Mouse (Mus musculus): ENCODE results near the gene Lpar3.

The Lpar3 gene

DNA sequence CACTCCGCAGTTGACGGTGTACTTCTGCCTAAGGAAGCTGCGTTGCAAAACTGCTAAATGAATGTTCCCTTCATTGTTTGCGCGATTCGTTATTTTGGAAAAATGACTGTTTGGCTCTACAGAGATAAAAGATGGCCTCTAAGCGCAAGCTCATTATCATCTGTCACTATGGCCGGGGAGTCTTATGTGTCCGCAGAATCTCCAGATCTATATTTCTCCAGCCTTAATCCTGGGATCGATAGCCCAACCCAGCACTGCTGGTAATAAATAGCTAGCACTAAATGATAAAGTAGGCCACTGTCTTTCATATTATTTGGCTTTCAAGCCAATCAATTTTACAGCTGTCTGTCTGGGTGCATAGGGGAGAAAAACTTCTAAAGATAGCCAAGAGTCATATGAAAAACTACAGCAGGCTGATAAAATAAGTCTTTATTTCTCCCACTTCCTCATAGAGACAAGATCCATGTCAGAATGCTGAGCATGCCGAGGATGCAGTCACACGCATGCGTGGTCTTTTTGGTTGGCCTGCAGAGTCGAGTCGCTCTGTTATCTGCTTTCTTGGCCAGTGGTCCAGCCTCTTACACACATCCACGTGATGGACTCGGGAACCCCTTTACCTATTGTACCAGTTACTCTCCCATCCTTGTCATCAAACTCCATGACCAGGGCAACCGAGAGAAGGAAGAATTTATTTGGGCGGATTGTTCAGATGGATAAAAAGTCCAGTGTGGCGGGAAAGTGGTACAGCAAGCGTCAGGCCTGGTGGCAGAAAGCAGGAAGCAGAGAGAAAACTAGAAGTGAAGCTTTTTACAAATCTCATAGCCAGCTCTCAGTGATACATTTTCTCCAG, 84.0 kb downstream of the Lpar3 start:
- no peak for DNase-seq (ENCODE audit: low read depth in 2 of 2, low spot score in 2 of 2)

DNA sequence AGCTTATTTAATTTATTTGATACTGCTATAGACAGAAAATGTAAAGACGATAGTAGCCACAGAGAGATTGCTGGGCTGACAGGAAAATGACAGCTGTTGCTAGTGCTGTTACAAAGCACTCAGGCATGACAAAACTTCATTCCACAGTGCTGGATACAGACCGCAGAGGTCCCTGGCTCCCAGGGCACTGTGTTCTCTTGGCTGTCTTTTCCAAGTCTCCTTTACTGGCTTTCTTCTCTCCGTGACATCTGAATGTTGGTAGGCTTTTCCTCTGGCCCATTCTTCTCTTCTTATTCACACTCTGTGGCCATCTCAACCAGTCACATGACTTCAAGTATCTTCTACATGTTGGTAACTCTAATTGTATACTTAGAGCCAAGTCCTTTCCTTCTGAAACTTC, 86.6 kb downstream of the Lpar3 start:
- no peak for DNase-seq (ENCODE audit: low read depth in 2 of 2, low spot score in 2 of 2)

- no peak for DNase-seq (ENCODE audit: low read depth in 2 of 2, low spot score in 2 of 2)
Observed at GRCm38 (mm10) chr3:146307886-146308285, 87.1 kb downstream of the Lpar3 start.

GRCm38 (mm10) chr3:146309586-146309985, 88.8 kb downstream of the Lpar3 start:
- DNase-seq (ENCODE audit: low read depth in 2 of 2, low spot score in 2 of 2), result no peak

DNA sequence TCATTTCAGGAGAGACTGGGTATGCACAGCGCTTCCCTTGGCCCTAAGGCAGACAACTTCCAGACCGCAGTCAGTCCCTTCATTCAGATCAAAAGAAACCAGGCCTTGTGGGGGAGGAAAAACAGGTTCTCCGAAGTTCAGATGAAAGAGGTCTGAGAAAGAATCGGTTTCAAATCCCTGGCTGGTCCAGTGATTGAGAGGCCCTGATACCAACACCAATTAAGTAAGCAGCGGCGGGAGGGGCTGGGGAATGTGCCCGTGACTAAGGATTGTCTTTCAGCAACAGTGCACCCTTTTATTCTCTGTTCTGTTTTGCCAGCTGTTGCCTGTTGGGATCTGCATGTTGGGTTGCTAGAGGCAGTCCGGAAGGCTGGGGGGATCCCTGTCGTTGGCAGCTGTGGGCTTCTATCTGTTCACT, 90.4 kb downstream of the Lpar3 start:
- no peak for DNase-seq (ENCODE audit: low read depth in 2 of 2, low spot score in 2 of 2)

DNA sequence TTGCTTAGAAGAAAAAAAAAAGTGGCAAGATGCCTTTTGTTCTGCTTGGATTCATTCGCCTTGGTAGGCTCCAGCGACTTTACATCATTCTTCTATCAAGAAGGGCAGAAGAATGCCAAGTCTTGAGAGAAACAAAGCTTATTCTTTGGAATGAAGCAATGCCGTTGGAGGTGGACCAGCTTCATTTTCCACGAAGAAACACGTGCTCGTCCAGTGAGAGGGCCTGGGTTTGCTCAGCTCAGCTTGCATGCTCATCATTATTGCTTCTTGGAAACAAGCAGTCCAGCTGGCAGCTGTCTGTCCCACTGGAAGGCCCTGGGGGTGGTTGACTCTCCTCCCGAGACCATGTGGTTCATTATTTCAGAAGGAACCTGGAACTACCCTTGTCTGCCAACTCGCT, 94.7 kb downstream of the Lpar3 start:
- no peak for DNase-seq (ENCODE audit: low read depth in 2 of 2, low spot score in 2 of 2)

DNA sequence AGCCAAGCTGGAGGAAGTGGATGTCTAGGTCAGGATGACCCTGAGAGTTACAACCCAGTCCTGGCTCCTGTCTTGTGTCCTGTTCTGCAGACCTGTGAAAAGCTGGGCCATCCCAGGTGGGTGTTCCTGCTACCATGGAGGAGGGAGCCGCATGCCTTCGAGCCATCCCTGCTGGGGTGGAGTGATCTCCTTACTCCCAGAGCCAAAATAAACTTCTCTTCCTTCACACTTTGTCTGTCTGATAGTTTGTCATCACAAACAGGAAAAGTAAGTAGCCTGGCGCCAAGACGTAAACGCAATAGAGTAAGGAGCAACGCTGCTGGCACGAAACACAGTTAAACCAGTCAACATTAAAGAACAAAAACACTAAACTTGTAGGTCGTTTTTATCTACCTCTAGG, 95.5 kb downstream of the Lpar3 start:
- no peak for DNase-seq (ENCODE audit: low read depth in 2 of 2, low spot score in 2 of 2)

- no peak for DNase-seq (ENCODE audit: low read depth in 2 of 2, low spot score in 2 of 2)
Observed at GRCm38 (mm10) chr3:146317366-146317765, 96.6 kb downstream of the Lpar3 start.

DNA sequence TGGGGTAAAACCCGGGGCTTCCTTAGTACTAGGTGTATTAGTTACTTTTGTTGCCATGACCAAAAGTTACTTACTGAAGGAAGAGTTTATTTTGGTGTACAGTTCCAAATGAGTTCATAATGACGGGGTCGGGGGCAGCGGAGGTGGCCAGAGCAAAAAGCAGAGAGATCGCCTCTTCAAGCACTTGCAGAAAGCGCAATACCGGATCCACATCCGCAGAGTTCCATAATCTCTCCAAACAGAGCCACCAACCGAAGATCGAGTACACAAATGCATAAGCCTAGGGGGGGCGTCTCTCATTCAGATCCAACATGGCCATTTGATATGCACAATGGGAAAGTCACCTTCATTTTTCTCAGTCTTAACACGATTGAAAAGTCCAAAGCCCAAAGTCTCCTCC, 97.1 kb downstream of the Lpar3 start:
- no peak for DNase-seq (ENCODE audit: low read depth in 2 of 2, low spot score in 2 of 2)

GRCm38 (mm10) chr3:146318520-146318938, 97.8 kb downstream of the Lpar3 start:
- DNase-seq (ENCODE audit: low read depth in 2 of 2, low spot score in 2 of 2), result no peak

DNA sequence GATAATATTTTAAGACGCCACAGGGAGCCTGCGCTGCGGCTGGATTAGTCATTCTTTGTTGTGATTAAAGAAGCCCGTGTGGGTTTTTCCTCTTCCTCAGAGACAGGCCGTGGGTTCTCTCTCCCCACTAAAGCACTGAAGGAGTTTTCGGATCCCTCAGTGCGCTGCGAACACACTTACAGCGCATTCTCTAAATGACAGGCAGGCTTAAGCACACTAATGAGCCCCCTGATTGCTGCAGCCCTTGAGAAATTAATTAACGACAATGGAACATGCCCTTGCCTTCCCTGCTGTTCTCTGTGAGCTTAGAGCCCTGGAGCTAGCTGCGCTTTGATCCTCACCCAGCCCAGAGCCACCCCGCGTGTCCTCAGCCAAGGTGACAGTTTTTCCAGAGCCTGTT, 98.2 kb downstream of the Lpar3 start:
- DNase-seq (ENCODE audit: low read depth in 2 of 2, low spot score in 2 of 2), result no peak

- DNase-seq (ENCODE audit: low read depth in 2 of 2, low spot score in 2 of 2), result no peak
Observed at GRCm38 (mm10) chr3:146319503-146319902, 98.7 kb downstream of the Lpar3 start.

DNA sequence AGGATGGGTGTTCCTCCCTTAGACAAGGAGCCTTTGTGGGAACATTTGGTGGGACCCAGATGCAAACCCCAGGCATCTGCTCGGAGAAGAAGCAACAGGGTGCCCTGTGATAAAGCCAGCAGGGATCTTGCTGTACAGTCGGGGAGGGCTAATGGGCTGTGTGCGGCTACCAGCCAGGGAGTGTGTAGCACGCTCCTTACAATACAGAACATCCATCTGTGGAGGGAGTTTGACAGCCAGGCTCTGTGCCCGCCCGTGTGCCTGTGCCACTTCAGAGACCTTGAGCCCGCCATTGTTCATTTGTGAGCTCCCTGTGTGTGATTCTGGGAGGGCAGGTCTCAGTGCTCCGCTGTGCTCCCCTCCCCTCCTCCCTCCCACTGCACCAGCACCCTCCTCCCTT, 104.2 kb downstream of the Lpar3 start:
- DNase-seq (ENCODE audit: low read depth in 2 of 2, low spot score in 2 of 2), result no peak

DNA sequence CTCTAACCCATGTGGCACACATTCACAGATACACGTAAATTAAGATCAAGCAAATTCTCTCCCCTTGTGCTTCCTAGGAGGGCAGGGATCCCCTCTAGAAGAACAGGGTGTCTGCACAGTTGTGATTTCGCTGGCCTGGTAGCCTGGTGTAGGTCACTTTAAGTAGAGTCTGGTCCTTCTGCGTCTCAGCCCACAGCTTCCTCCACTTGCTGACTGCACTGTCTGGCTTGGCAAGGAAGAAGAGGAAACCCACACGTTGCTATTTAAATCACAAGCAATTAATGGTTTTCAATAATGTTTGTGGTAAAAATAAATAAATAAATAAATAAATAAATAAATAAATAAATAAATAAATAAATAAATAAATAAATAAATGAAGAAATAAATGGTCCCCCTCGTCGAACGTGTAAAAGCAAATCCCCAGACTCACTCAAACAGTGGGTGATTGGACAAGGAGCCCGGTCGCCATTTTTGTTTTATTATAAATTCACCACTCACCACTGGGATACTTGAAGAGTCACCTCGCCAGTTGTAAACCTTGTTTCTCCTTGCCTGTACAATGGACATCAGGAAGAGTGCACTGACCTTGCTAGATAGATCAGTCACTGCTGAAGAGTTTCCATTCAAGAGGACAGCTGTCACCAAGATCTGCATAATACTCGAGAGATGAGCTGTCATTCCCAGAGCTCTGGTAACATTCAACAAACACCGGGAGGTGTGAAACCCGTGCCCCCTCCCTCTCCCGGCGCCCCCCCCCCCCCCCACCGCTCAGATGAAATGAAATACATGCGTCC, 106.2 kb downstream of the Lpar3 start:
- DNase-seq (ENCODE audit: low read depth in 2 of 2, low spot score in 2 of 2), result no peak

DNA sequence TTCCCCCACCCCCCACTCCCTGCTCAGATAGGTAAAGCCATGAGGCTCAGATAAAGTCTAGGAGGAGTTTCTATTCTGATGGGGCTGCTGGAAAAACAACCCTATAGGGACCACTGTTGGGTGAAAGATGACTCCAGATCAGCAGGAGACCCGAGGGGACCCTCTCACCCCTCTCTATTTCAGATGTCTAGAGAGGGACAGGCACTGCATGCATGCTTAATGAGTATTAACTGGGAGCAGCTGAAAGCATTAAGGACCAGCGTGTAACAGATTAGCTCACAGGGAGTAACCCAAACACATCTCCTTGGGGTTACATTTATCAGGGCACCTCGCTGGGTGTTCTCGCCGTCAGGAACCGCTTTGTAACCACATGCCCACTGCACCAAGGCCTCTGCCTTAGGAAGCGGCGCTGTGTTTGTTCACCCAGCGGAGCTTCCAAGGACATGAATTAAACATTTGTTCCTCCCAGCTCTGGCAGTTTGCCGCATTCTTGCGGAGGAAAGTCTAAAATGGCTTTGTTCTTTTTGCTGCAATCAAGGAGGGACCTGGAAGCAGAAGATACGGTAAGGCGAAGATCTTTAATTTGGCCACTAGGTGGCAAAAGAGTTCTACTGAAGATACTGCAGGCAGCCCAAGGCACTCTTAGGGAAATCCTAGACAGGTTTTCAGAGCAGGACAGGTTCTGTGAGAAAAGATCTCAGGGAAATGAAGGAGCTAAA, 106.9 kb downstream of the Lpar3 start:
- DNase-seq (ENCODE audit: low read depth in 2 of 2, low spot score in 2 of 2), result peak; percentile 34 to 55

GRCm38 (mm10) chr3:146328749-146329148, 108.0 kb downstream of the Lpar3 start:
- peak in 1 of 2 experiments; percentile 25 for DNase-seq (ENCODE audit: low read depth in 2 of 2, low spot score in 2 of 2)

DNA sequence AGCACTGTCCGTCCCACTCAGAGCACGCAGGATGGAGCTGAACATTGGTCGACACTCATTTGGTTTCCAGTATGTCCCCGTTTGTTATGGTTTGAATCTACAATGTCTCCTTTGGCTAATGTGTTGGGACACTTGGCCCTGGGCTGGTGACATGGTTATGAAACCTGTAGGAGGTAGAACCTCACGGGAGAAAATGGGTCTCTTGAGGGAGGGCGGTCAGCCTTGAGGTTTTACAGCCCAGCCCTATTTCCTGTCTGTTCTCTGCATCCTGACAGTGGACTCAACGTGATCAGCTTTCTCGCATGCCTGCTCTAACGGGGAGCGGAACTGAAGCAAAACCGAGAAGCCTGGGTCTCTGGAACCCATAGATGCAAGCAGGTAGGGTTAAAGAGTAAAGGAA, 111.1 kb downstream of the Lpar3 start:
- DNase-seq (ENCODE audit: low read depth in 2 of 2, low spot score in 2 of 2), result no peak

GRCm38 (mm10) chr3:146333270-146333669, 112.5 kb downstream of the Lpar3 start:
- DNase-seq (ENCODE audit: low read depth in 2 of 2, low spot score in 2 of 2), result no peak

- no peak for DNase-seq (ENCODE audit: low read depth in 2 of 2, low spot score in 2 of 2)
Observed at GRCm38 (mm10) chr3:146334070-146334469, 113.3 kb downstream of the Lpar3 start.

All from CD8-positive naive resting alpha-beta T cell, adult 2 months (primary cell).